14 mouse cellular contexts compared by ENCODE assay signal in genomic region chr17:6758845-6759244, GRCm38 (mm10).
"Had no signal": no experiment of that assay in that cellular context is flagged by ENCODE, and none has a peak within 500 bp of the region (broad histone marks: within the 10 kb centered on the region; RNA-seq: fewer than 3 reads in every experiment).

No protein-coding gene starts in this region.

- H3K9ac ChIP-seq: kidney, embryonic 15.5 days; limb, embryonic 15.5 days; liver, embryonic 12.5 days; lung, embryonic 14.5 days; midbrain, embryonic 13.5 days; neural tube, embryonic 15.5 days had no signal

- H3K27me3 ChIP-seq: kidney, embryonic 15.5 days; limb, embryonic 15.5 days; liver, embryonic 12.5 days; megakaryocyte, embryonic 14.5 days; neural tube, embryonic 15.5 days had no signal

- H3K9me3 ChIP-seq: kidney, embryonic 15.5 days; limb, embryonic 15.5 days; liver, embryonic 12.5 days; megakaryocyte, embryonic 14.5 days; midbrain, embryonic 13.5 days; neural tube, embryonic 15.5 days had no signal

- H3K4me2 ChIP-seq: kidney, embryonic 15.5 days; limb, embryonic 15.5 days; liver, embryonic 12.5 days; lung, embryonic 14.5 days; midbrain, embryonic 13.5 days; neural tube, embryonic 15.5 days had no signal

- DNase-seq: kidney, postnatal 14 days; lung, embryonic 14.5 days; lung, postnatal 10 days; right cerebral cortex, adult 18-20 months; right cerebral cortex, postnatal 25 days; thymus, adult 2 months; thymus, postnatal 4 days had no signal

- ATAC-seq: liver, embryonic 12.5 days; midbrain, embryonic 13.5 days had no signal

- H3K4me3 ChIP-seq: kidney, embryonic 15.5 days; limb, embryonic 15.5 days; liver, embryonic 12.5 days; megakaryocyte, embryonic 14.5 days; midbrain, embryonic 13.5 days; neural tube, embryonic 15.5 days had no signal

- H3K27ac ChIP-seq: kidney, embryonic 15.5 days; limb, embryonic 15.5 days; liver, embryonic 12.5 days; macrophage; midbrain, embryonic 13.5 days; neural tube, embryonic 15.5 days had no signal

- H3K36me3 ChIP-seq: neural tube, embryonic 15.5 days had no signal
